Mouse (Mus musculus) ES-Bruce4 (cell line): ENCODE measurements around the gene Jak2. TPM values are rescaled to one million over a fixed set of nuclear protein-coding genes. Genes with fewer than 3 reads are reported as not detected.

ENCODE experiments used
- H3K27ac ChIP-seq: 2 replicates; pipeline ENCODE4 v1.5.1; 2012; ENCODE audit warnings: low read length, inconsistent platforms; ENCODE audit not compliant: insufficient read depth
- H3K27me3 ChIP-seq: 2 replicates; pipeline ENCODE4 v1.6.1; 2012; ENCODE audit warnings: mild to moderate bottlenecking, low read length, inconsistent platforms; ENCODE audit not compliant: control insufficient read depth, poor library complexity, insufficient read depth, severe bottlenecking
- H3K36me3 ChIP-seq: 2 replicates; pipeline ENCODE4 v1.6.1; 2012; ENCODE audit warnings: inconsistent platforms, mild to moderate bottlenecking, low read length, moderate library complexity; ENCODE audit not compliant: control insufficient read depth, poor library complexity, insufficient read depth, severe bottlenecking
- H3K4me1 ChIP-seq: one replicate; pipeline ENCODE4 v1.8.1; 2011; ENCODE audit warnings: low read length; ENCODE audit not compliant: control insufficient read depth, insufficient read depth
- H3K4me3 ChIP-seq: 2 replicates; pipeline ENCODE4 v1.5.1; 2011; ENCODE audit warnings: low read depth, mild to moderate bottlenecking, low read length
- H3K9ac ChIP-seq: 2 replicates; pipeline ENCODE4 v1.6.1; 2012; ENCODE audit warnings: low read depth, mild to moderate bottlenecking, inconsistent platforms; ENCODE audit not compliant: poor library complexity, severe bottlenecking
- H3K9me3 ChIP-seq: replicated peaks from 2 replicates; pipeline ENCODE4 v1.6.1; 2012; ENCODE audit warnings: mild to moderate bottlenecking, low read length, inconsistent platforms; ENCODE audit not compliant: control insufficient read depth, poor library complexity, insufficient read depth, severe bottlenecking
- CTCF ChIP-seq: IDR thresholded peaks from one replicate; pipeline ENCODE4 v1.8.1; 2011; ENCODE audit warnings: low read depth, low read length
- EP300 ChIP-seq: IDR thresholded peaks from 2 replicates; pipeline ENCODE4 v1.6.1; 2011; ENCODE audit warnings: low read depth, low read length; ENCODE audit not compliant: insufficient read depth
- POLR2A ChIP-seq: IDR thresholded peaks from one replicate; pipeline ENCODE4 v1.8.1; 2011; ENCODE audit warnings: low read length; ENCODE audit not compliant: insufficient read depth
- polyA plus RNA-seq: library from polyadenylated mRNA; stranded (reverse); fragments of >200 nt; gene quantifications from 2 replicates; pipeline ENCODE4 v1.2.4, GENCODE M21; 2011; ENCODE audit warnings: low read depth; ENCODE audit not compliant: missing spikeins, insufficient read depth, insufficient read length

Jak2 gene
- polyA plus RNA-seq, 1 experiment = 12.6 TPM

- no peaks in the 10 kb centered on the region for H3K36me3 ChIP-seq
- H3K4me3 ChIP-seq = peak overlapping the region; percentile 54
- H3K9ac ChIP-seq = no peak overlapping the region
- no peaks in the 10 kb centered on the region for H3K9me3 ChIP-seq
- no peaks in the 10 kb centered on the region for H3K27me3 ChIP-seq
- no peak overlapping the region for H3K27ac ChIP-seq
- H3K4me1 ChIP-seq = no peaks in the 10 kb centered on the region
- TF ChIP-seq POLR2A = no peak
- TF ChIP-seq CTCF = no peak
- TF ChIP-seq EP300 = no peak
Measured at GRCm38 (mm10) chr19:29362173-29362930, 110.7 kb downstream of the Jak2 start.

Other genes with a start within 250 kb of the Jak2 start
- 20.4 and 23.3 TPM in 2 replicates for gene Ak3, start 203.9 kb upstream of the Jak2 start, polyA plus RNA-seq
- 53.3 and 53.9 TPM in 2 replicates for gene Rcl1, start 150.5 kb upstream of the Jak2 start, polyA plus RNA-seq
- gene Insl6, start 73.5 kb downstream of the Jak2 start, polyA plus RNA-seq = 7.7 and 12.2 TPM in 2 replicates
- 2.0 and 2.2 TPM in 2 replicates for gene Rln1, start 82.8 kb downstream of the Jak2 start, polyA plus RNA-seq
- gene Plgrkt, start 115.6 kb downstream of the Jak2 start, polyA plus RNA-seq = 35.8 and 38.1 TPM in 2 replicates
- 3.5 and 4.2 TPM in 2 replicates for gene Cd274, start 115.6 kb downstream of the Jak2 start, polyA plus RNA-seq
- gene Pdcd1lg2, start 159.1 kb downstream of the Jak2 start, polyA plus RNA-seq = not detected in 2 replicates